ENCODE assay signal across 8 mouse cellular contexts in genomic region chr17:71309711-71310485, GRCm38 (mm10). TPM values are rescaled to one million over a fixed set of nuclear protein-coding genes. Genes with fewer than 3 reads are reported as not detected.
DNase-seq lines count a peak whose midpoint lies in the region; ATAC-seq and TF ChIP-seq lines count a peak whose summit lies in the region.

No protein-coding gene starts in this region.

- 0 out of 2 replicates have a peak, but pooled peaks have one; percentile 5 for ATAC-seq in lung, embryonic 14.5 days (ENCODE audit: insufficient read depth)
- no peak for ATAC-seq in heart, embryonic 16.5 days (replicated peaks; ENCODE audit: extremely low read depth, insufficient read depth, low FRiP score)
- ATAC-seq in liver, postnatal 0 days: no peak
- no peak for ATAC-seq in stomach, embryonic 16.5 days (ENCODE audit: insufficient read depth, low FRiP score)

- 3% methylated on average over 23 of the region's 23 CpGs for WGBS in lung, embryonic 14.5 days
- 8% methylated on average over 23 of the region's 23 CpGs for WGBS in heart, embryonic 16.5 days
- WGBS in liver, postnatal 0 days (ENCODE audit: insufficient replicate concordance): 11% methylated on average over 23 of the region's 23 CpGs
- 10% methylated on average over 23 of the region's 23 CpGs for WGBS in stomach, embryonic 16.5 days

- no peak for TF ChIP-seq EP300 in liver, postnatal 0 days (IDR thresholded peaks at IDR 0.05; ENCODE audit: low read depth)

- no peaks in the 10 kb centered on the region for H3K36me3 ChIP-seq in lung, embryonic 14.5 days (ENCODE audit: insufficient read depth)
- no peaks in the 10 kb centered on the region for H3K36me3 ChIP-seq in heart, embryonic 16.5 days (ENCODE audit: control insufficient read depth, insufficient read depth)
- no peaks in the 10 kb centered on the region for H3K36me3 ChIP-seq in liver, postnatal 0 days (replicated peaks; ENCODE audit: insufficient read depth, low read length)
- H3K36me3 ChIP-seq in stomach, embryonic 16.5 days (ENCODE audit: control insufficient read depth, insufficient read depth, low read length): no peaks in the 10 kb centered on the region

- peak; percentile 36 for DNase-seq in lung, embryonic 14.5 days
- no peak for DNase-seq in lung, postnatal 25 days (ENCODE audit: low spot score)
- DNase-seq in embryo, embryonic 10.5 days (ENCODE audit: low spot score): peak; percentile 66
- no peak for DNase-seq in liver, postnatal 0 days
- no peak for DNase-seq in cerebellum, adult 11-12 months
- DNase-seq in right cerebral cortex, postnatal 25 days: no peak

- peak overlapping the region; percentile 62 for H3K4me3 ChIP-seq in lung, embryonic 14.5 days (ENCODE audit: low read depth, low read length)
- peak overlapping the region; percentile 77 for H3K4me3 ChIP-seq in heart, embryonic 16.5 days (ENCODE audit: low read length)
- H3K4me3 ChIP-seq in liver, postnatal 0 days (ENCODE audit: low read depth, low read length): peak overlapping the region; percentile 68
- H3K4me3 ChIP-seq in stomach, embryonic 16.5 days (replicated peaks; ENCODE audit: low read length): peak overlapping the region; percentile 58

- no peak overlapping the region for H3K27ac ChIP-seq in lung, embryonic 14.5 days (ENCODE audit: low read depth)
- H3K27ac ChIP-seq in heart, embryonic 16.5 days (ENCODE audit: low read length): 0 out of 2 replicates have a peak overlapping the region, but pooled peaks have one; percentile 21
- no peak overlapping the region for H3K27ac ChIP-seq in liver, postnatal 0 days (ENCODE audit: low read depth)
- H3K27ac ChIP-seq in stomach, embryonic 16.5 days (ENCODE audit: low read length): no peak overlapping the region

- no peaks in the 10 kb centered on the region for H3K9me3 ChIP-seq in lung, embryonic 14.5 days (ENCODE audit: low read depth, low read length)
- no peaks in the 10 kb centered on the region for H3K9me3 ChIP-seq in heart, embryonic 16.5 days (replicated peaks; ENCODE audit: control insufficient read depth, low read length)
- H3K9me3 ChIP-seq in liver, postnatal 0 days (ENCODE audit: low read length): no peaks in the 10 kb centered on the region
- H3K9me3 ChIP-seq in stomach, embryonic 16.5 days (replicated peaks; ENCODE audit: control insufficient read depth, low read length): no peaks in the 10 kb centered on the region

- TF ChIP-seq CTCF in lung, embryonic 14.5 days (IDR thresholded peaks at IDR 0.05; ENCODE audit: low read depth): no peak
- no peak for TF ChIP-seq CTCF in liver, postnatal 0 days (IDR thresholded peaks at IDR 0.05; ENCODE audit: low read depth)

- H3K9ac ChIP-seq in lung, embryonic 14.5 days: peak overlapping the region; percentile 60
- H3K9ac ChIP-seq in heart, embryonic 16.5 days (ENCODE audit: low read length): peak overlapping the region; percentile 85
- H3K9ac ChIP-seq in liver, postnatal 0 days (replicated peaks): peak overlapping the region; percentile 72
- peak overlapping the region; percentile 71 for H3K9ac ChIP-seq in stomach, embryonic 16.5 days (ENCODE audit: low read length)

- H3K4me1 ChIP-seq in lung, embryonic 14.5 days (ENCODE audit: insufficient read depth): 0 out of 2 replicates have a peak, but pooled peaks cover 3% of the 10 kb centered on the region
- peaks cover 27% of the 10 kb centered on the region for H3K4me1 ChIP-seq in heart, embryonic 16.5 days (ENCODE audit: control insufficient read depth, insufficient read depth, low read length)
- H3K4me1 ChIP-seq in liver, postnatal 0 days (ENCODE audit: insufficient read depth): peaks cover 14% of the 10 kb centered on the region
- peaks cover 12% of the 10 kb centered on the region; the same call in 1 of the 2 replicates for H3K4me1 ChIP-seq in stomach, embryonic 16.5 days (ENCODE audit: control insufficient read depth, insufficient read depth, low read length)

- H3K4me2 ChIP-seq in lung, embryonic 14.5 days: peak overlapping the region; percentile 100
- H3K4me2 ChIP-seq in heart, embryonic 16.5 days (ENCODE audit: low read depth, low read length): peak overlapping the region; percentile 93
- peak overlapping the region; percentile 94 for H3K4me2 ChIP-seq in liver, postnatal 0 days (ENCODE audit: low read depth, low read length)
- H3K4me2 ChIP-seq in stomach, embryonic 16.5 days (ENCODE audit: low read depth, low read length): peak overlapping the region; percentile 99

- H3K27me3 ChIP-seq in lung, embryonic 14.5 days (ENCODE audit: insufficient read depth, low read length): peaks cover 29% of the 10 kb centered on the region
- H3K27me3 ChIP-seq in heart, embryonic 16.5 days (ENCODE audit: control insufficient read depth, insufficient read depth, low read length): no peaks in the 10 kb centered on the region
- H3K27me3 ChIP-seq in liver, postnatal 0 days (ENCODE audit: insufficient read depth, low read length): peaks cover 19% of the 10 kb centered on the region
- H3K27me3 ChIP-seq in stomach, embryonic 16.5 days (ENCODE audit: control insufficient read depth, insufficient read depth, low read length): peaks cover 22% of the 10 kb centered on the region

RNA-seq across cellular contexts. Expression of gene Emilin2, which starts 1.9 kb away (rescaled TPM):
- 3.6 and 3.8 TPM in 2 replicates for polyA plus RNA-seq in lung, embryonic 14.5 days (2014; fragmentation: Nextera tagmentation; extraction: Ambion mirVana)
- 35.5 and 38.7 TPM in 2 replicates for polyA plus RNA-seq in heart, embryonic 16.5 days (2015; fragmentation: Nextera tagmentation; extraction: Ambion mirVana)
- polyA plus RNA-seq in liver, postnatal 0 days (2015; fragmentation: Nextera tagmentation; extraction: Ambion mirVana): 10.0 and 12.0 TPM in 2 replicates
- 3.0 and 4.5 TPM in 2 replicates for polyA plus RNA-seq in stomach, embryonic 16.5 days (2015; fragmentation: Nextera tagmentation; extraction: Ambion mirVana)

Comparison
In these comparisons a context has a peak if more than half of its experiments do, and no peak if none do; other contexts are left out.
1. DNase-seq: peak in lung, embryonic 14.5 days (single experiment) and embryo, embryonic 10.5 days (single experiment); none in lung, postnatal 25 days (single experiment), liver, postnatal 0 days (single experiment), cerebellum, adult 11-12 months (single experiment) and right cerebral cortex, postnatal 25 days (single experiment).
2. Peak in every context shown above with its lines, with median percentiles within 50 percentile points of each other: H3K4me2 ChIP-seq, H3K4me3 ChIP-seq and H3K9ac ChIP-seq.